Mouse (Mus musculus) CH12.LX (cell line): ENCODE data around the gene Mmgt2.

Source experiments
- CTCF ChIP-seq, 2 experiments: IDR thresholded peaks in 1 of 2; conservative IDR thresholded peaks in 1 of 2; 2 replicates each; pipeline ENCODE4 v1.5.1; 2011 to 2012; ENCODE audit warnings: low read depth in 2 of 2, low read length in 2 of 2, improper control_type of control experiment in 1 of 2, inconsistent platforms in 1 of 2, mild to moderate bottlenecking in 1 of 2, moderate library complexity in 1 of 2
- HCFC1 ChIP-seq: IDR thresholded peaks from 2 replicates; pipeline ENCODE4 v1.6.1; 2012; ENCODE audit warnings: low read depth, mild to moderate bottlenecking, inconsistent platforms, low read length, improper control_type of control experiment
- MAFK ChIP-seq: IDR thresholded peaks from 2 replicates; pipeline ENCODE4 v1.6.1; 2011; ENCODE audit warnings: low read length, improper control_type of control experiment; ENCODE audit not compliant: insufficient replicate concordance
- POLR2AphosphoS2 ChIP-seq: IDR thresholded peaks from 2 replicates; pipeline ENCODE4 v1.6.1; 2011; ENCODE audit warnings: low read depth, low read length, improper control_type of control experiment
- SIN3A ChIP-seq: IDR thresholded peaks from 2 replicates; pipeline ENCODE4 v1.6.1; 2012; ENCODE audit warnings: low read length, improper control_type of control experiment, inconsistent platforms

DNA sequence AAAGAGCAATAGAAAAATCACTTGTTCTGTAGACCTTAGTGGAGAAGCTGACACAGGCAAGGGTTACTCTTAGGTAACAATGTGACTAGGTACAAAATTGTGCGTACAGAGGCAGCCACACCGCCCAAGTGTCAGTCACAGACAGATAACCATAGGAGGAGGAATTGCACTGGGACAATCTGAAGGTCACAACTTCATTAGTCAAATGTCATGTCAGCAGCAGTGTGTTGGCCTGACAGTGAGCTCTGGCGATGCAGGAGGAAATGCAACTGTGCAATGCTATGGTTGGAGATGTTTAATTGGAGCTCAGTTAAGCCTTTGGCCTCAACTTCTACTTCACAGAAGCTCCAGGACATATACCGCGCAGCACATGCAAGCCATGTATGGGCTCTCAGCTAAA, 62.2 kb downstream of the Mmgt2 start:
- TF ChIP-seq CTCF (conservative IDR thresholded peaks at IDR 0.05 in 1 of 2, IDR thresholded peaks at IDR 0.05 in 1 of 2; ENCODE audit: low read depth in 2 of 2, low read length in 2 of 2) (0 out of 4 replicates have a peak, but pooled peaks of 1 of the 2 experiments have one; percentile 3), MAFK (no peak), HCFC1 (no peak), SIN3A (no peak), POLR2AphosphoS2 (no peak)
